Mouse (Mus musculus) liver, postnatal 0 days (tissue): ENCODE measurements around the gene Tsks.

Source experiments
- CTCF ChIP-seq: sonication (generic); IDR thresholded peaks from 2 replicates; pipeline ENCODE4 v1.5.1; 2016; ENCODE audit warnings: antibody characterized with exemption, low read depth
- EP300 ChIP-seq: IDR thresholded peaks from 2 replicates; pipeline ENCODE4 v1.6.1; 2016; ENCODE audit warnings: antibody characterized with exemption, low read depth, mild to moderate bottlenecking

DNA sequence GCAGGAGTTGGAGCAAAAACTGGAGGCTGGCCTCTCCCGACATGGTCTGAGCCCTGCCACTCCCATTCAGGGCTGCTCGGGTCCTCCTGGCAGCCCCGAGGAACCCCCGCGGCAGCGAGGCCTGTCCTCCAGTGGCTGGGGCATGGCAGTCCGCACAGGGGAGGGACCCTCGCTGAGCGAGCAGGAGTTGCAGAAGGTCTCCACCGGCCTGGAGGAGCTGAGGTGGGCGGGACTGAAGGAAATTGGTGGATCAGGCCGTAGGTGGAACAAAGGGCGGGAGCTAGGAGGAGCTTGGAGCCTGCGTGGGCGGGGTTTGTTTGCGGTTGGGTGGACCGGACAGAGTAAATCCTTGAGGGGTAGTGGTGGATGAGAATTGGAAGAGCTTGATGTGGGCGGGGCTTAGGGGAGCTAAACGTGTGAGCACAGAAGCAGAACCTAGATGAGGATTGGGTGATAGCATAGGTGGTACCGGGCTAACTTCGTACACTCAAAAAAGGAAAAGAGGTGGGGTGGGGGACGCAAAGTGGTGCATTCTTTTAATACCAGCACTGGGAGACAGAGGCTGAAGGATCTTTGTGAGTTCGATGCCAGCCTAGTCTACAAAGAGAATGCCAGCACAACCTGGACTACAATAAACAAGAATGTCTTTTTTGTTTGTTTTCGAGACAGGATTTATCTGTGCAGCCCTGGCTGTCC lies 9.8 kb downstream of the Tsks start:
- TF ChIP-seq CTCF (no peak), EP300 (no peak)
